Mouse (Mus musculus): Measurements from ENCODE around the gene Dap3. TPM values are rescaled to one million over a fixed set of nuclear protein-coding genes. Genes with fewer than 3 reads are reported as not detected.
A peak's percentile ranks its signal among the peaks of the same experiment; 100 is the strongest.
"Not testable (repeated sequence)": the region's sequence is repeated elsewhere in the genome, so short reads cannot be mapped to it uniquely, and the experiment has no call there.

Gene Dap3
- total RNA-seq, 1 experiment from 2014 or later: 141 TPM

DNA sequence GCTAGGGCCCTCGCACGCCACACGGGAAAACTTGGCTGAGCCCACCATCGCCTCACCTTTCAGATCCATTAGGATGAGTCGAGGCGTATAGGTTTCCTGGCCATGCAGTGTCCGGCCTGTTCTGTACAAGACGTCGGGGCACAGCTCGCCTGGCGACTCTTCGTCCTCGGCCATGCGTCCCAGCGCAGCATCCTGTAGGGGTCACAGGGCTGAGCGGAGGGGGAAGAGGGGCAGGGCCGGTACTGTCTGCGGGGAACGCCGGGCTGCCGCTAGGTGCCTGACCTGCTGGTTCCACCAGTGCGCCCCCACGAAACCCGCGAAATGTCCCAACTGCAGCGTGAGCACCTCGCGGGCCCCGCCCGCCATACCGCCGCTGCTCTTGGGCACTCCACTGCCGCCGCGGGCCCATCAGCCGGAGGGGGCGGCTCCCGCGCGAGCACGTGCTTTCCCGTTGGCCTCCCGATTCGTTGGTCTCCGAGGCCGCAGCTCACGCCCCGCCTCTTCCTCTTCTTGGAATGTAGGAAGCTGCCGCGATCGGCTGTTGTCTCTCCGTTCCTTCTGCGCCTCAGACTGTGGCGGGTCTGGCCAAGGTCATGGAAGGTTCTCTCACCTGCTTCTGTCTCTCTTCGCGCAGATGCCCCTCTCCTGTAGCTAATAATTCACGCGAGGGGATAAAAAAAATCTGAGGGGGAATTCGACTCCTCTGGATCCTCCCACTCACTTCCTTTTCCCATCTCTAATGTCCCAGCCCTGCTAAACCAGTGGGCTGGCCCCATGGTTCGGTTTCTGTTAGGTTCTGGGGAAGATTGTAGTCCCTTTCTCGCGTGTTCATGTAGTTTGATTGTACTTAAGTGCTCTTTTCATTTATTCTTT, 37.2 kb downstream of the Dap3 start, which contains the start of gene Msto1:
Msto1 (minus strand) TSS at position 489 of the 873 bp plus-strand sequence.
- peak; percentile 92 for DNase-seq

GRCm38 (mm10) chr3:88912585-88912984, 38.4 kb downstream of the Dap3 start:
- no peak for DNase-seq

GRCm38 (mm10) chr3:88906393-88907159, 44.4 kb downstream of the Dap3 start:
- no peak for DNase-seq

GRCm38 (mm10) chr3:88905741-88906140, 45.2 kb downstream of the Dap3 start:
- DNase-seq: no peak

- no peak for DNase-seq
These were observed 45.8 kb downstream of the Dap3 start for GRCm38 (mm10) chr3:88905209-88905608.

- no peak for DNase-seq
These were observed 46.2 kb downstream of the Dap3 start for GRCm38 (mm10) chr3:88904803-88905202.

- not testable (repeated sequence) for DNase-seq
These were observed 58.0 kb downstream of the Dap3 start for GRCm38 (mm10) chr3:88893011-88893410.

DNA sequence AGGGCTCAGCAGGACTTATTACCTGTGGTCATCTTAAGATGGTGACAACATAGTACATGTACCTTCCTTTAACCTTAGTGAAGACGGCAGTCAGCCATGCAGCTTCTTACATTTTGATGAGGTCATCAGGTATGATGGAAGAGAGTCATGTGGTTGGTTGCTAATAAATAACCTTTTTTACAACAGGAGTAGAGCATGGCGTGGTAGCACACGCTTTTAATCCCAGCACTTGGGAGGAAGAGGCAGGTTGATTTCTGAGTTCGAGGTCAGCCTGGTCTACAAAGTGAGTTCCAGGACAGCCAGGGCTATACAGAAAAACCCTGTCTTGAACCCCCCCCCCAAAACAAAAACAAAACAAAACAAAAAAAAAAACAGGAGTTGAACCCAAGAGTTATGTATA, 68.4 kb downstream of the Dap3 start:
- DNase-seq: not testable (repeated sequence)

Other genes starting within 250 kb of the Dap3 start
- gene Rit1, start 234.3 kb downstream of the Dap3 start, total RNA-seq (2021): 48.7 and 65.4 TPM in 2 replicates
- gene Syt11, start 176.0 kb downstream of the Dap3 start, total RNA-seq (2021): 7.8 and 11.1 TPM in 2 replicates
- 35.2 and 40.3 TPM in 2 replicates for gene Gon4l, start 116.0 kb downstream of the Dap3 start, total RNA-seq (2021)
- gene Msto1, start 37.2 kb downstream of the Dap3 start, total RNA-seq (2021): 22.9 and 24.5 TPM in 2 replicates
- gene Ash1l, start 559 bp downstream of the Dap3 start, total RNA-seq (2021): 59.8 and 60.5 TPM in 2 replicates
- gene Rusc1, start 142.1 kb upstream of the Dap3 start, total RNA-seq (2021): 21.6 and 30.2 TPM in 2 replicates
- 0.39 TPM in 1 of 2 replicates, not detected in the other for gene Gm43738, start 149.9 kb upstream of the Dap3 start, total RNA-seq (2021)
- gene Fdps, start 150.8 kb upstream of the Dap3 start, total RNA-seq (2021): 830 and 852 TPM in 2 replicates
- 1.6 TPM in 1 of 2 replicates, not detected in the other for gene Pklr, start 185.0 kb upstream of the Dap3 start, total RNA-seq (2021)
- 9.3 and 17.7 TPM in 2 replicates for gene Hcn3, start 209.0 kb upstream of the Dap3 start, total RNA-seq (2021)
- 98.4 and 103 TPM in 2 replicates for gene Clk2, start 213.6 kb upstream of the Dap3 start, total RNA-seq (2021)
- gene Scamp3, start 226.3 kb upstream of the Dap3 start, total RNA-seq (2021): 98.4 and 112 TPM in 2 replicates
- 17.1 and 23.7 TPM in 2 replicates for gene Fam189b, start 232.0 kb upstream of the Dap3 start, total RNA-seq (2021)